Mouse (Mus musculus): ENCODE measurements around the gene Tns3. TPM values are rescaled to one million over a fixed set of nuclear protein-coding genes. Genes with fewer than 3 reads are reported as not detected.

The Tns3 gene
- polyA plus RNA-seq, 1 experiment from 2014 or later, result 11.0 TPM

- Histone ChIP-seq H3K27me3 (ENCODE audit: control insufficient read depth, insufficient read depth, low read length) (no peaks in the 10 kb centered on the region), H3K36me3 (ENCODE audit: control insufficient read depth, insufficient read depth, low read length) (no peaks in the 10 kb centered on the region), H3K4me3 (ENCODE audit: low read depth, low read length) (no peak overlapping the region), H3K4me2 (no peak overlapping the region), H3K9me3 (replicated peaks; ENCODE audit: control insufficient read depth, low read length) (no peaks in the 10 kb centered on the region), H3K4me1 (ENCODE audit: control insufficient read depth, insufficient read depth, low read length) (peaks cover 11% of the 10 kb centered on the region), H3K27ac (ENCODE audit: low read depth, low read length) (no peak overlapping the region), H3K9ac (ENCODE audit: low read depth, low read length) (no peak overlapping the region)
- no peak for ATAC-seq (replicated peaks; ENCODE audit: insufficient number of reproducible peaks, low FRiP score, low TSS enrichment)
- 28% methylated on average over 9 of the region's 9 CpGs for WGBS (ENCODE audit: insufficient replicate concordance)
Measured at GRCm38 (mm10) chr11:8659851-8660250, 4.5 kb downstream of the Tns3 start.

GRCm38 (mm10) chr11:8659061-8659460 lies 5.3 kb downstream of the Tns3 start:
- no peak overlapping the region for H3K27ac ChIP-seq (ENCODE audit: low read depth, low read length)
- ATAC-seq (replicated peaks; ENCODE audit: insufficient number of reproducible peaks, low FRiP score, low TSS enrichment), result 0 out of 2 replicates have a peak, but pooled peaks have one; percentile 39
- no peak overlapping the region for H3K9ac ChIP-seq (ENCODE audit: low read depth, low read length)
- H3K9me3 ChIP-seq (replicated peaks; ENCODE audit: control insufficient read depth, low read length), result no peaks in the 10 kb centered on the region
- H3K27me3 ChIP-seq (ENCODE audit: control insufficient read depth, insufficient read depth, low read length), result no peaks in the 10 kb centered on the region
- H3K36me3 ChIP-seq (ENCODE audit: control insufficient read depth, insufficient read depth, low read length), result no peaks in the 10 kb centered on the region
- H3K4me3 ChIP-seq (ENCODE audit: low read depth, low read length), result no peak overlapping the region
- WGBS (ENCODE audit: insufficient replicate concordance), result 69% methylated on average over 6 of the region's 6 CpGs
- H3K4me2 ChIP-seq, result no peak overlapping the region
- H3K4me1 ChIP-seq (ENCODE audit: control insufficient read depth, insufficient read depth, low read length), result peaks cover 11% of the 10 kb centered on the region

- Histone ChIP-seq H3K36me3 (ENCODE audit: control insufficient read depth, insufficient read depth, low read length) (no peaks in the 10 kb centered on the region), H3K27ac (ENCODE audit: low read depth, low read length) (no peak overlapping the region), H3K4me3 (ENCODE audit: low read depth, low read length) (no peak overlapping the region), H3K27me3 (ENCODE audit: control insufficient read depth, insufficient read depth, low read length) (no peaks in the 10 kb centered on the region), H3K4me2 (no peak overlapping the region), H3K4me1 (ENCODE audit: control insufficient read depth, insufficient read depth, low read length) (peaks cover 18% of the 10 kb centered on the region), H3K9ac (ENCODE audit: low read depth, low read length) (no peak overlapping the region), H3K9me3 (replicated peaks; ENCODE audit: control insufficient read depth, low read length) (no peaks in the 10 kb centered on the region)
- 84% methylated on average over 8 of the region's 8 CpGs for WGBS (ENCODE audit: insufficient replicate concordance)
- no peak for ATAC-seq (replicated peaks; ENCODE audit: insufficient number of reproducible peaks, low FRiP score, low TSS enrichment)
Measured at GRCm38 (mm10) chr11:8657493-8657892, 6.8 kb downstream of the Tns3 start.

GRCm38 (mm10) chr11:8656448-8657393 lies 7.6 kb downstream of the Tns3 start:
- Histone ChIP-seq H3K27ac (ENCODE audit: low read depth, low read length) (no peak overlapping the region), H3K9me3 (replicated peaks; ENCODE audit: control insufficient read depth, low read length) (no peaks in the 10 kb centered on the region), H3K4me2 (no peak overlapping the region), H3K9ac (ENCODE audit: low read depth, low read length) (no peak overlapping the region), H3K4me1 (ENCODE audit: control insufficient read depth, insufficient read depth, low read length) (peaks cover 20% of the 10 kb centered on the region), H3K27me3 (ENCODE audit: control insufficient read depth, insufficient read depth, low read length) (no peaks in the 10 kb centered on the region), H3K36me3 (ENCODE audit: control insufficient read depth, insufficient read depth, low read length) (no peaks in the 10 kb centered on the region), H3K4me3 (ENCODE audit: low read depth, low read length) (no peak overlapping the region)
- ATAC-seq (replicated peaks; ENCODE audit: insufficient number of reproducible peaks, low FRiP score, low TSS enrichment), result no peak
- WGBS (ENCODE audit: insufficient replicate concordance), result 76% methylated on average over 12 of the region's 12 CpGs

- peaks cover 17% of the 10 kb centered on the region for H3K4me1 ChIP-seq (ENCODE audit: control insufficient read depth, insufficient read depth, low read length)
- no peak for ATAC-seq (replicated peaks; ENCODE audit: insufficient number of reproducible peaks, low FRiP score, low TSS enrichment)
Measured at GRCm38 (mm10) chr11:8653800-8654295, 10.5 kb downstream of the Tns3 start.

GRCm38 (mm10) chr11:8652792-8653645 lies 11.3 kb downstream of the Tns3 start:
- ATAC-seq (replicated peaks; ENCODE audit: insufficient number of reproducible peaks, low FRiP score, low TSS enrichment), result no peak
- Histone ChIP-seq H3K9me3 (replicated peaks; ENCODE audit: control insufficient read depth, low read length) (no peaks in the 10 kb centered on the region), H3K4me2 (no peak overlapping the region), H3K36me3 (ENCODE audit: control insufficient read depth, insufficient read depth, low read length) (no peaks in the 10 kb centered on the region), H3K9ac (ENCODE audit: low read depth, low read length) (no peak overlapping the region), H3K4me3 (ENCODE audit: low read depth, low read length) (no peak overlapping the region), H3K27ac (ENCODE audit: low read depth, low read length) (no peak overlapping the region), H3K27me3 (ENCODE audit: control insufficient read depth, insufficient read depth, low read length) (no peaks in the 10 kb centered on the region), H3K4me1 (ENCODE audit: control insufficient read depth, insufficient read depth, low read length) (peaks cover 17% of the 10 kb centered on the region)
- WGBS (ENCODE audit: insufficient replicate concordance), result 47% methylated on average over 10 of the region's 10 CpGs

More at GRCm38 (mm10) chr11:8653800-8654295, 10.5 kb downstream of the Tns3 start:
- H3K4me2 ChIP-seq, result no peak overlapping the region
- H3K9ac ChIP-seq (ENCODE audit: low read depth, low read length), result no peak overlapping the region
- no peaks in the 10 kb centered on the region for H3K27me3 ChIP-seq (ENCODE audit: control insufficient read depth, insufficient read depth, low read length)
- no peaks in the 10 kb centered on the region for H3K9me3 ChIP-seq (replicated peaks; ENCODE audit: control insufficient read depth, low read length)
- no peak overlapping the region for H3K27ac ChIP-seq (ENCODE audit: low read depth, low read length)
- H3K4me3 ChIP-seq (ENCODE audit: low read depth, low read length), result no peak overlapping the region
- H3K36me3 ChIP-seq (ENCODE audit: control insufficient read depth, insufficient read depth, low read length), result no peaks in the 10 kb centered on the region
- 69% methylated on average over 13 of the region's 13 CpGs for WGBS (ENCODE audit: insufficient replicate concordance)

- WGBS (ENCODE audit: insufficient replicate concordance), result 79% methylated on average over 10 of the region's 10 CpGs
- no peak for ATAC-seq (replicated peaks; ENCODE audit: insufficient number of reproducible peaks, low FRiP score, low TSS enrichment)
- H3K9me3 ChIP-seq (replicated peaks; ENCODE audit: control insufficient read depth, low read length), result no peaks in the 10 kb centered on the region
- H3K9ac ChIP-seq (ENCODE audit: low read depth, low read length), result no peak overlapping the region
- H3K4me3 ChIP-seq (ENCODE audit: low read depth, low read length), result no peak overlapping the region
- H3K4me2 ChIP-seq, result no peak overlapping the region
- H3K27me3 ChIP-seq (ENCODE audit: control insufficient read depth, insufficient read depth, low read length), result no peaks in the 10 kb centered on the region
- H3K36me3 ChIP-seq (ENCODE audit: control insufficient read depth, insufficient read depth, low read length), result no peaks in the 10 kb centered on the region
- peaks cover 17% of the 10 kb centered on the region for H3K4me1 ChIP-seq (ENCODE audit: control insufficient read depth, insufficient read depth, low read length)
- no peak overlapping the region for H3K27ac ChIP-seq (ENCODE audit: low read depth, low read length)
Measured at GRCm38 (mm10) chr11:8652116-8652714, 12.1 kb downstream of the Tns3 start.

- no peak for ATAC-seq (replicated peaks; ENCODE audit: insufficient number of reproducible peaks, low FRiP score, low TSS enrichment)
- Histone ChIP-seq H3K27ac (ENCODE audit: low read depth, low read length) (no peak overlapping the region), H3K4me2 (no peak overlapping the region), H3K27me3 (ENCODE audit: control insufficient read depth, insufficient read depth, low read length) (no peaks in the 10 kb centered on the region), H3K4me3 (ENCODE audit: low read depth, low read length) (no peak overlapping the region), H3K4me1 (ENCODE audit: control insufficient read depth, insufficient read depth, low read length) (peaks cover 17% of the 10 kb centered on the region), H3K9me3 (replicated peaks; ENCODE audit: control insufficient read depth, low read length) (no peaks in the 10 kb centered on the region), H3K36me3 (ENCODE audit: control insufficient read depth, insufficient read depth, low read length) (no peaks in the 10 kb centered on the region), H3K9ac (ENCODE audit: low read depth, low read length) (no peak overlapping the region)
- 75% methylated on average over 10 of the region's 10 CpGs for WGBS (ENCODE audit: insufficient replicate concordance)
Measured at GRCm38 (mm10) chr11:8651448-8652035, 12.8 kb downstream of the Tns3 start.

Data from heart, embryonic 11.5 days (tissue).